Mouse (Mus musculus) lung, postnatal 36 days (tissue): Measurements from ENCODE around the gene Rhbdf2.
A peak's percentile ranks its signal among the peaks of the same experiment; 100 is the strongest.
"Not testable (repeated sequence)": the region's sequence is repeated elsewhere in the genome, so short reads cannot be mapped to it uniquely, and the experiment has no call there.

Experiments
- DNase-seq: peaks from one replicate; pipeline ENCODE4 v3.0.0; 2022; ENCODE audit warnings: mixed read lengths

Rhbdf2 gene

DNA sequence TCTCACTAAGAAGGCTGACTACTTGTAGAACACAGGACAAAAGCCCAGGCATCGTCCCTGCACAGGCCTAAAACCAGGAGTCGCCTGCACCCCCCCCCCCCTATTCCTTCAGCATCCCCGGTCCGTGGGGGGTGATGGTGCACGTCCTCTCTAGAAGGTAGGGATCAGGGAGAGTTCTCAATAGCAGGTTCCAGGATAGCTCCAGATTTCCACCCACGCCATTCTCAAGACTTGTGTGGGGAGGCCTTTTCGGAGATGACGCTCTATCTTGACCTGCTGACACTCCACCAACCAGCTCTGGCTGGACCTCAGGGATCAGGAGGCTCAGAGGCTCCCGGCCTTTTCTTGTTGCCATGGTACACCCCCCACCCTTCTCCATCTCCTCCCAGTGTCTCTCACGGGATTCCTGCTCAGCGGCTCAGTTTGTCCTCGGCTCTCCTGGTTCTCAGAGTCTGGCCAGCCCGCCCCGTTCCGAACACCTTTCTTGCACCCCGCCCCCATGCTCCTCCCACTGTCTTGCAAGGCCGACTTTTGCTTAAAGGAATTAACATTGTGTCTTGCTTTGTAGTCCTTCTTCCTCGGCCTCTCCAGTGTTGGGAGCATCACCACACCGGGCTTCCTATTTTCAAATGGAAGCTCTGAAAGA is 16.9 kb upstream of the Rhbdf2 start:
- DNase-seq: peak; percentile 33

GRCm38 (mm10) chr11:116642681-116643578 is 16.1 kb upstream of the Rhbdf2 start:
- DNase-seq: peak; percentile 87

DNA sequence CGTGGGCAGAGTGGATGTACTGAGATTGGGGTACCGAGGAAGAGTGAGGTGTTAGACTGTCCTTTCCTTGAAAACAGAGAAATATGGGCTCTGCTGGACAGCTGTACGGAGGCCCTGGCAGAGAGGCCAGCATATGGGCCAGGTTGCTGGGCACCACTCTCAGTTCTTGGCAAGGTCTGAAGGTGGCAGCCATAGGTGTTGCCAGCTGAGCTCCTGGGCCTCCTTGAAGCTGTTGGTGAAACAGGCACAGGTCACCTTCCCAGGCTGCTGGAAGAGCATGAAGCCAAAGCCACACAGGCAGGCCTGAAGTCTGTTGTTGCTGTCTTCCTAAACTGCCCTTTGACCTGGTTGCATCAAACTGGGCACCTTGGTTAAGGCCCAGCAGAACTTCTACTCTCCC is 14.9 kb upstream of the Rhbdf2 start:
- no peak for DNase-seq

- DNase-seq: peak; percentile 76
Measured at GRCm38 (mm10) chr11:116641168-116641567, 14.3 kb upstream of the Rhbdf2 start.

DNA sequence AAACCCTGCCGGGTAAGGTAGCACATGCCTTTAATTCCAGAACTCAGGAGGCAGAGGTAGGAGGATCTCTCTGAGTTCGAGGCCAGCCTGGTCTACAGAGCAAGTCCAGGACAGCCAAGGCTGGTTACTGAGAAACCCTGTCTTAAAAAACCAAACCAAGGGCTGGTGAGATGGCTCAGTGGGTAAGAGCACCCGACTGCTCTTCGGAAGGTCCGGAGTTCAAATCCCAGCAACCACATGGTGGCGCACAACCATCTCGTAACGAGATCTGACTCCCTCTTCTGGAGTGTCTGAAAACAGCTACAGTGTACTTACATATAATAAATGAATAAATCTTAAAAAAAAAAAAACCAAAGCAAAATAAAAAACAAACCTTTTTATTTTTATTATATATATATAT is 9.8 kb upstream of the Rhbdf2 start:
- DNase-seq: not testable (repeated sequence)

- peak; percentile 71 for DNase-seq
Measured at GRCm38 (mm10) chr11:116632962-116633361, 6.1 kb upstream of the Rhbdf2 start.

GRCm38 (mm10) chr11:116630171-116630965 is 3.5 kb upstream of the Rhbdf2 start:
- no peak for DNase-seq

DNA sequence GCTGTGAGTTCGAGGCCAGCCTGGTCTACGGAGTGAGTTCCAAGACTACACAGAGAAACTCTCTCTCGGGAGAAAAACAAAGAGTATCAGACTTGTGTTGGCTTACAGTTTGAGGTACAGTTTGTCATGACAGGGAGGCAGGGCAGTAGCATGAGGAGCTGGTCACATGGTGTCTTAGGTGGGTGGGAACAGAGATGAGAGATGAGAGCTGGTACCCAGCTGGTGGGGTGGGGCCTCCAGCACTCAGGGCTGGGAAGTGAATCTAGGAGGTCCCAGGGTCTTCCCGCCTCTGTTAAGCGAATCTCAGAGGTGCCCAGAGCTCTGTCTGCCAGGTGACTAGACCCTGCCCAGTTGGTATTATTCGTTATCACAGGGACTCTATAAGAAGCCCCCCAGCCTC is 2.7 kb upstream of the Rhbdf2 start:
- DNase-seq: no peak

DNA sequence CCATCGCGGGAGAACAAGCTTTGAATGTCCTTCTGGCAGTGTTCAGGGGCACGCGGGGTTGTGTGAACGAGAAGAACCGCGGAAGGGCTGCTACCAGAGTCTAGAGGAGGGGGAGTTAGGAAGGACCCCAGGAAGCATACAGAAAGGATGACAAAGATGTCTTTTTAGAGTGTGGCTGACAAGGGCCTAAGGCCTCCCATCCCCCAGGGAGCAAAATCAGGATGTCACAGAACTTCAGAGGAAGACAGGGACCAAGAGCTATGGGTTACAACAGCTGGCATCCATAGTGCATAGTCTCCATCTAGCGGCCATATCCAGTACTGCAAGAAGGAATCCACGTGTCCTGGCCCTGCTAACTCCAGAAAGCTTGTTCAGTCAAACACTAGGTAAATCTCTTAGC is 1.9 kb upstream of the Rhbdf2 start:
- peak; percentile 97 for DNase-seq

GRCm38 (mm10) chr11:116627072-116628020 is 527 bp upstream of the Rhbdf2 start:
- DNase-seq: peak; percentile 85

GRCm38 (mm10) chr11:116625081-116626000 is 1.5 kb downstream of the Rhbdf2 start:
- peak; percentile 71 for DNase-seq

DNA sequence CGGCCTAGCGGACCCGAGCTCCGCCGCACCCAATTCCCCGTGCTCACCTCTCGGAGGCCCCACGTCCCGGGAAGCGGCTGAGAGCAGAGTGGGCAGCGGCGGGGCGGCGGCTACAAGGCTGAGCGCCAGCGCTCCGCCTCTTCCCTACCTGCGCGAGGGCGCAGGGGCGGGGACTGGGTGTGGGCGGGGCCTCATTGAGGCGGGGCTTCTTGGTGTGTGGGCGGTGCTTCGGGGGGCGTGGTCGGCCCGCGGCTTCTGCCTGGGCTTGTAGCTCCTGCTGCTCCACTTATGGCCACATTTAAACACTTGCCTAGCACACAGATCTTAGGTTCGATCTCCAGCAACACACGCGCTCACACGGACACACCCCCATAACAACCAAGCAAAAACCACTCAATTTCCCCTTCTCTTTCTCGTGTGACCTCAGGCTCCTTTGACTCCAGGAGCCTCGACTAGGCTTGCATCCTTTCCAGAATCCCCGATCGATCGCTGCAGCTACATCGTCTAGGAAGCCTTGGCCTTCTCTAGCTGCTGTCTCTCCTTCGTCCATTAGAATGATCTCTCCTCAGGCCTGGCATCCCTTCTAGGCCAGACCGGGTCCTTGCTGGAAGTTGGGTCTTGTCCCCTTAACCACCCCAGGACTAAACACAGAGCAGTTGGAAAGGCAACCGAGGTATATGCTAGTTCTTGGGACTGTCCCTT is 2.5 kb downstream of the Rhbdf2 start:
- DNase-seq: peak; percentile 89

DNA sequence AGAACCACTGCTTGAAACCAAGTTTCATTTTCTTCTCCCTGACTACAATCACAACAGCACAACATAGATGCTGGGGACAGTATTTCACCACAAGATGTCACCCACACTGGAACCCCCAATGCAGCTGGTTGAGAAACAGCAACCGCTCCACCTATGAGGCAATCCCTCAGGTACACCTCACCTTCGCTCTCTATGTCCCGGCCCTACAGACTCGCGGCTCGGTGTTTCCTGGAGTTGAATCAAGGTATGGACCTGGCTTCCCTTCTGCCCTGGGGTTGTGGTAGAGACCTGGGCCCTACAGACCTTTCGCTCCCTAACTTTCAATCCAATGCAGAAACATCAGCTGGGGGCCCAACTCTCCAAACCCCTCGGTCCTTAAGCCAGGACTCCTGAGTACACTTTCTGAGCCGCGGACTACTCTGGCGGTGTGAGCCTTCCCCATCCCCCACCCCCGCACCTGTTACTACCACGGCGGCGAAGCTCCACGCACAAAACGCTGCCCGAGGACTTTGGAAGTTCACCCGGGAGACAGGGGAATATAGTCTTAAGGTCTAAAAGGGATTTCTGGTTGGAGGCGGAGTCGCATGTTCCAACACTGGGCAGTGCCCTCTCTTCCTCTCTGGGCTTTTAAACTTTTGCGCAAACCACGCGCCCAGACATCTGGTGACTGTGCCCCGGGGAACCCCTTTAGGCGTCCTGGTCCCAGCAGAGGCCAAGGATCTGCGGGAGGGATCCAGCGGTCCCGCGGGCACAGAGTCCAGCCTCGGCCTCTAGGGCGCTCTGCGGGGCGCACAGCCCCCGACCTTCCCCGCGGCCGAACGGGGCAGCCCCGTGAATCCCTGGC is 3.3 kb downstream of the Rhbdf2 start:
- no peak for DNase-seq

DNA sequence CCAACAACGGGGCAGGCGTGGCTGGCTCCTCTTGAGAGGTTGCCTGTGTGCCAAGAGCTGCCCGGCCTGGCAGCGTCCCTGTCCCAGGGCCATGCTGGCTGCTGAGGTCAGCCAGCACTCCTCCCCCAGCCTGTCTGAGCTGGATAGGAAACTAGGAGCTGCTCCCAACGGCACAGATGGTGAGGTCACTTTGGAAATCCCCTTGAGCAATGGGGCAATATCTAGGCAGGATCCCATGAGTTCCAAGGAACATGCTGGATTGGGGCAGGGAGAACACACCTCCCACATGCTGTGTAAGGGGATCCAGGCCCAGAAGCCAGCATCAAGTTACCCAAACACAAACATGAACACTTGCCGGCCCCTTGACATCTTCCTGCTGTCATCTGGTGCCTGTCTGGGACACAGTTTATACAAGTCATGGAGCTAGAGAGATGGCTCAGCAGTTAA is 5.5 kb downstream of the Rhbdf2 start:
- DNase-seq: peak; percentile 95

- no peak for DNase-seq
Measured at GRCm38 (mm10) chr11:116620559-116621253, 6.1 kb downstream of the Rhbdf2 start.

- peak; percentile 85 for DNase-seq
Measured at GRCm38 (mm10) chr11:116620073-116620472, 6.7 kb downstream of the Rhbdf2 start.

DNA sequence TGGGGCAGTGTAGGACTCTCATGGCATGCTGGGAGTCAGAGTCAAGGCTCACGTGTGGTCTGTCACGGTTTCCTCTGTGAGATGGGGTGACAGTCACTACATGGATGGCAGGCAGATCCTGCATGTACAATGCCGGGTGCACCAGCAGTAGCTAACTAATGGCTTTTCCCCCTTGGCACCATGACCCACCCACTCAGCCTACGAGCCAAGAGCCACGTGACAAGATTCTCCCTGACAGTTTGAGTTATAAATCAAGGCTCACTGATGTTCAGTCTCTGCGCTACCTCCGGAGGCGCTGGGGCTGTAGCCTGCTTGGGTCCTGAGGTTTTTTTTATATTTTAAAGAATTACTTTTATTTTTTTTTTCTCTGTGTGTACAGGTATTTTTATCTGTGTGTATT is 7.3 kb downstream of the Rhbdf2 start:
- DNase-seq: no peak

DNA sequence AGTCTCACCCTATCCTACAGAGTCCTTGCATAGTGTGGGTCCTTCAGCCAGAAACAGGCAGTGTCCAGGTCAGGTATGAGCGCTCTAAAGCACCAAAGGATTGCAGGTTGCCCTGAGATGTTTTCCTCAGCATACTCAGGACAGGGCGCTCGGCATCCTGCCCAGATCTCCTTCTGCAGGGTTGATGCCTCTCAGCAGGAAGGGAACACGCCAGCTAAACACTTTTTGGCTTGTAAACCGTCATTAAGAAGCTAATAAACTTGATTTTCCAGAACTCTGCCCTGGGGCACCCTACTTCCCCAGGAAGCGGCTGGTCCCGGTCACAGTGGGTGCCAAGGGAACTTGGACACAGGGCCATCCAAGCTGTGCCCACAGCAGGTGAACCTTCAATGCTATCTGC is 7.7 kb downstream of the Rhbdf2 start:
- peak; percentile 89 for DNase-seq

DNA sequence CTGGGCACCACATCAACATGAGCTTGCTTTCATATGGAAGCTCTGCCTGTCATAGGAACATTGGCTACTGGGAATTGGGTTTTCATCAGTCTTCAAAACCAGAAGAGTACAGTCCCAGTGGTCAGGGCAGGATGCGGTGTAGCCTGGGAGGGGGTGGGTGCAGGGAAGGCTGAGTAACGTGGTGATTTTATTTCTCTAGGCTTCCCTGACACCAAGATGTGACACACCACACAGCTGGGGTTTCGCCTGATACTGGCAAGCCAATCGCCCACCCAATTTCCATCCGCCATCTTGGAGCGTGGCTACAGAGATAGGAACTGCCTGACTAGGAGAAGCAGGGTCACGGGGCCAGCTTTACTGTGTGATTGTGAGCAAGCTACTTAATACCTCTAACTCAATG is 8.2 kb downstream of the Rhbdf2 start:
- DNase-seq: no peak
